Mouse (Mus musculus): ENCODE results near the gene Samd4b. TPM values are rescaled to one million over a fixed set of nuclear protein-coding genes. Genes with fewer than 3 reads are reported as not detected.

The Samd4b gene
- polyA plus RNA-seq, 1 experiment from 2014 or later: 24.3 TPM

Small RNAs within 50 kb of the gene (microRNA-seq; reads per million reads assigned to microRNA genes)
- gene Mir7049: 0.66 reads per million

Other genes starting within 250 kb of the Samd4b start
- 514 and 544 TPM in 2 replicates for gene Rps16, start 247.5 kb downstream of the Samd4b start, polyA plus RNA-seq (2015; fragmentation: Nextera tagmentation; extraction: Ambion mirVana)
- 42.8 and 47.8 TPM in 2 replicates for gene Plekhg2, start 225.5 kb downstream of the Samd4b start, polyA plus RNA-seq (2015; fragmentation: Nextera tagmentation; extraction: Ambion mirVana)
- 5.6 and 5.7 TPM in 2 replicates for gene Zfp36, start 217.9 kb downstream of the Samd4b start, polyA plus RNA-seq (2015; fragmentation: Nextera tagmentation; extraction: Ambion mirVana)
- gene Med29, start 205.4 kb downstream of the Samd4b start, polyA plus RNA-seq (2015; fragmentation: Nextera tagmentation; extraction: Ambion mirVana): 44.6 and 46.9 TPM in 2 replicates
- 98.0 and 106 TPM in 2 replicates for gene Paf1, start 205.2 kb downstream of the Samd4b start, polyA plus RNA-seq (2015; fragmentation: Nextera tagmentation; extraction: Ambion mirVana)
- 4.0 and 4.7 TPM in 2 replicates for gene Gmfg, start 160.7 kb downstream of the Samd4b start, polyA plus RNA-seq (2015; fragmentation: Nextera tagmentation; extraction: Ambion mirVana)
- gene Lrfn1, start 146.2 kb downstream of the Samd4b start, polyA plus RNA-seq (2015; fragmentation: Nextera tagmentation; extraction: Ambion mirVana): 10.9 and 13.0 TPM in 2 replicates
- gene Ifnl2, start 87.7 kb downstream of the Samd4b start, polyA plus RNA-seq (2015; fragmentation: Nextera tagmentation; extraction: Ambion mirVana): not detected in 2 replicates
- gene Ifnl3, start 75.3 kb downstream of the Samd4b start, polyA plus RNA-seq (2015; fragmentation: Nextera tagmentation; extraction: Ambion mirVana): not detected in 2 replicates
- gene Sycn, start 57.3 kb downstream of the Samd4b start, polyA plus RNA-seq (2015; fragmentation: Nextera tagmentation; extraction: Ambion mirVana): not detected in 2 replicates
- not detected in 2 replicates for gene Nccrp1, start 50.9 kb downstream of the Samd4b start, polyA plus RNA-seq (2015; fragmentation: Nextera tagmentation; extraction: Ambion mirVana)
- gene Pak4, start within 50 bp of the Samd4b start, polyA plus RNA-seq (2015; fragmentation: Nextera tagmentation; extraction: Ambion mirVana): 28.9 and 30.0 TPM in 2 replicates
- not detected in 2 replicates for gene Acp7, start 33.2 kb upstream of the Samd4b start, polyA plus RNA-seq (2015; fragmentation: Nextera tagmentation; extraction: Ambion mirVana)
- 6.3 TPM in 2 replicates for gene Fbxo27, start 94.7 kb upstream of the Samd4b start, polyA plus RNA-seq (2015; fragmentation: Nextera tagmentation; extraction: Ambion mirVana)
- 3.3 and 3.8 TPM in 2 replicates for gene Fbxo17, start 118.7 kb upstream of the Samd4b start, polyA plus RNA-seq (2015; fragmentation: Nextera tagmentation; extraction: Ambion mirVana)
- 109 and 113 TPM in 2 replicates for gene Mrps12, start 143.7 kb upstream of the Samd4b start, polyA plus RNA-seq (2015; fragmentation: Nextera tagmentation; extraction: Ambion mirVana)
- gene Sars2, start 143.8 kb upstream of the Samd4b start, polyA plus RNA-seq (2015; fragmentation: Nextera tagmentation; extraction: Ambion mirVana): 18.5 and 18.6 TPM in 2 replicates
- 0.27 TPM in 1 of 2 replicates, not detected in the other for gene Ccer2, start 158.0 kb upstream of the Samd4b start, polyA plus RNA-seq (2015; fragmentation: Nextera tagmentation; extraction: Ambion mirVana)
- gene Sirt2, start 168.6 kb upstream of the Samd4b start, polyA plus RNA-seq (2015; fragmentation: Nextera tagmentation; extraction: Ambion mirVana): 105 and 109 TPM in 2 replicates
- 59.0 and 62.0 TPM in 2 replicates for gene Nfkbib, start 169.4 kb upstream of the Samd4b start, polyA plus RNA-seq (2015; fragmentation: Nextera tagmentation; extraction: Ambion mirVana)
- 1.8 and 2.5 TPM in 2 replicates for gene Rinl, start 190.8 kb upstream of the Samd4b start, polyA plus RNA-seq (2015; fragmentation: Nextera tagmentation; extraction: Ambion mirVana)
- gene Hnrnpl, start 210.4 kb upstream of the Samd4b start, polyA plus RNA-seq (2015; fragmentation: Nextera tagmentation; extraction: Ambion mirVana): 231 and 243 TPM in 2 replicates
- gene Ech1, start 227.1 kb upstream of the Samd4b start, polyA plus RNA-seq (2015; fragmentation: Nextera tagmentation; extraction: Ambion mirVana): 85.2 and 86.5 TPM in 2 replicates
- 4.2 and 4.9 TPM in 2 replicates for gene Lgals4, start 235.7 kb upstream of the Samd4b start, polyA plus RNA-seq (2015; fragmentation: Nextera tagmentation; extraction: Ambion mirVana)